Mouse (Mus musculus) gastrocnemius, postnatal 4 days (tissue): ENCODE measurements around the gene Cenpp. TPM values are rescaled to one million over a fixed set of nuclear protein-coding genes. Genes with fewer than 3 reads are reported as not detected.
A peak's percentile ranks its signal among the peaks of the same experiment; 100 is the strongest.

Experiments
- DNase-seq, 2 experiments: peaks; one replicate each; pipeline ENCODE4 v3.0.0; 2021 to 2022; ENCODE audit warnings: low spot score in 2 of 2, mixed read lengths in 2 of 2
- total RNA-seq, 2 experiments: library from RNA; stranded (reverse); gene quantifications; 2 replicates each; pipeline ENCODE4 v1.2.3; 2021

Gene Cenpp
- total RNA-seq, 2 experiments from 2014 or later, result 5.6 to 5.7 TPM

DNA sequence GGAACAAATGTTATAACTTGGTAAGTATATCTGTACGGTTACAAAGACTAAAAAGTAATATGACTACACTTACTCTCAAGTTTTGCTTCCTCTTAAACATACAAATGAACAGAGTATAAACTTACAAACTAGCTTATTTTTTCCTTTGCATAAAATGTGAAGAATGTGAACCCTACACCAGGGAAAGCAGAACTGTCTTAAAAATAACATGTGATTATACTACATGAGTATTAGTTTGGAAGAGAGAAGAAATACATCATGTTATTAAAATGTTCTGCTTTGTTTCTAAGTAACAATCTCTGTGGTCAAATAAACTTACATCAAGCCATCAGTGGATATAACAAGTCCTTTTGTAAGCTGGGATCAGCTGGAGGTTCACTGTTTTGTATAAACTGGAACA, 113.9 kb downstream of the Cenpp start:
- DNase-seq, result no peak

DNA sequence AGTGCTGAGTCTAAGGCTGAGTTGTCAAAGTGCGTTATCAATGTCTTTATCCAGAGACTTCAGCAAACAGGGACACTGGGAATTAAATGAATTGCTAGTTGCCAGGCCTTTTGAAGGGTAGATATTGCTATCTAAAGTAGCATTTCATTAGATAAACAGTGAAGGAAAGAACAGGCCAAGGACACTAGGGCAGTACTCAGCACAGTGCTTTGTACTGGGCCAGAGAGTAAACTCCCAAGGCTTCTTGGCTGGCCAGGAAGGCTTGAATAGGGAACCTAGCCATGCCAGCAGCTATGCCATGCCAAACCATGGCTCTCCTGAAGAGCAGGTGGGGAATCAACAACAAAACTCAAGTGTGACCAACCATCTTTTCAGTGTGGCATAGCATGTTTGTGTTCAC, 115.6 kb downstream of the Cenpp start:
- no peak for DNase-seq

DNA sequence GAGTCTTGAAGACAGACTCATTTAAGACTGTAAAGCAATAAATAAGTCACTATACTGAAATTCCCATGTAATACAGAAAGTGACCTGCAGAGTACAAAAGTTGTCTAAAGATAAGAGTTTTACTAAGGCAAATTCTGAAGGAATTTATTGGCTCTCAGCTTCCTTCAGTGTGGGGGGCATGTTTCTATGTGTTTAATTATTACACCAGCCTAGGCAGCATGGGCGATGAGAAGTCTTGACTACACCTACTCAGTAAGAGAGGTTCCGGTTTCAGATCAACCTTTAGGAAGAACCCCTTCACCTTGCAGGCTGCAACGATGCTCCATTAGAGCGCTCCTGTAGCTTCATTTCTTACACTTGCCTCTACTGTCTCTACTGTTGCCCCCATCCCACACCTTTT, 121.9 kb downstream of the Cenpp start:
- no peak for DNase-seq

DNA sequence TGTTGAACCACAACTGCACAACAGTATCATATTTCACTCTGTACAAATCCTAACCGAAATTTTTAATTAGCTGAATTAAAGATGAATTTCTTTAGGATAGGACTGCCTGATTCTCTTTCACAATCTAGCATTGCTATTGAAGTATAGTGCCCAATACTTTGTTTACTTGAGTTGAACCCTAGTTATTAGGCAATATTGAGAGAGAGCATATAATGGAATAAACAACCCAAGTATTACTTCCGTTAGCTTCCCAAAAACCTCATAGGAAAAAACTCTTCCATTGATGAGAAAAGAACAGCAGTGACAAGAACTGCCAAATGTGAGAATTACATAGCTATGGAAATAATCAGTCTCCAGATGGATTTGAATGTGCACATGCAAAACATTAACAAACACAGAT, 126.3 kb downstream of the Cenpp start:
- DNase-seq, result no peak

DNA sequence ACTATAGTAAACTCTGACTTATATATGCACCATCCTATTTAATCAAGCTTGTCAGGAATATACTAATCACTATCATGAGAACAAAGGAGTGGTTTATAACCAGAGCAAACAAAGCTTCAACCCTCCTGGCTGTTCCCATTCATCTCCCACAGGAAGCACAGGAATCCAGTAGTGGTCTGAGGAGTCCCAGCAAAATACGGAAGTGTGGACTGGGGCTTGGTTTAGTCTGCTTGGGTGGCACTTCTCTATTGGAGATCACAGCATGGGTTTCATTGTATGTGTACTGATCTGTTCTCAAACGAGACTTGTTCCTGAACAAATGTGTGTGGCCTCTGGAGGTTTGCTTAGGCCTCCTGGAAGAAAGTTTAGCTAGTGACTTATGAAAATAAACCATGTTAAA, 133.8 kb downstream of the Cenpp start:
- no peak for DNase-seq

DNA sequence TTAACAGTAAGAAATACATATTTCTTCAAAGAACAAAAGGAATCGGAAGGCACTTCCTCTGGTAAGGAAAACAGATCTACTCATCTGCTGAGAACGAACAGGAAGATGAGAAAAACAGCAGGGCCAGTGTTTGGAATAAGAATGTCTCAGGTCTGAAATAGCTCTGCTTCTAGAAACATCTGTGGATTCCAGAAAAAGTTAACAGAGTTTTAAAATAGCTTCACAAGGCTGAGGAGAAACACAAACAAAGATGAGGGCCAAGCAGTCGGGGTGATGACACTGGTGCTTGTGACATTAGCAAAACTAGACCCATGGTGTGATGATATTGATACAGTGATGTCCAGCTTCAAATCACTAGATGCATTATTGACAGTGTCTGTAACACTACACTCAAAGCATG, 145.4 kb downstream of the Cenpp start:
- no peak for DNase-seq

DNA sequence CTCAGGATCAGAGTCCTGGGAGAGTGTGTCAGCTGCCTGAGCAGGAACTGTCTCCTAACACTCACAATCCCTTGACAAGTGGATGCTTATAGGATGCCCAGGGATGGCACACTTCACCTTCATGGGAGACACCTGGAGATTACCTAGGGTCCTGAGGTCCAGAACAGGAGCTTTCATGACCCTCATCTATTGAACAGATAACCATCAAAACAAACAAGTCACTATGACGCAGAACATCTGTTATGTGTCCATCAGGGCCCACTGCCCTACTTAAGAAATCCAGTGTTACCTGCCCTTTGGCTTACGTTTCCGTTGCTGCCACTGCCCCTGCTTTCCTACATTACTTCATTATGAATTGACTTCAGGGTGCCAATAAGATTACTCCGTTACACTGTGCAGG, 146.8 kb downstream of the Cenpp start:
- no peak for DNase-seq

DNA sequence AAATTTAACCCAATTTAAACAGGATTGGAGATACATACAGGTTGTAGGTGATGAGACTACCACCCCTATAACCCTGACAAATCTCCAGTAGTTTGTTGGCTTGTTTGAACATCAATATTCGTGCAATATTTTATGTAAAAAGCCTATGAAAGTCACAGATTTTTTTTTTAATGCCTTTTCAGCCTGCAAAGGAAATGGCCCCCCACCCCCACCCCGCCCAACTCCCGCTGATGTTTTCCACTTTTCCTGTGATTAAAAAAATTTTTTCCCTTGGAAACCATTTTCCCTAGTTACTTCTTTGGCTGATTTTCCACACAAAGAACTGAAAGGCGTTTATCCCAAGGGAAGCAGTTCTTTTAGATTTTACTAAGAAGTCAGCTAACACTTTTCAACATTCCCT, 148.1 kb downstream of the Cenpp start, which contains the start of gene Ecm2:
Gene Ecm2 (plus strand): TSS at position 301 of the 400 bp plus-strand sequence.
- no peak for DNase-seq

DNA sequence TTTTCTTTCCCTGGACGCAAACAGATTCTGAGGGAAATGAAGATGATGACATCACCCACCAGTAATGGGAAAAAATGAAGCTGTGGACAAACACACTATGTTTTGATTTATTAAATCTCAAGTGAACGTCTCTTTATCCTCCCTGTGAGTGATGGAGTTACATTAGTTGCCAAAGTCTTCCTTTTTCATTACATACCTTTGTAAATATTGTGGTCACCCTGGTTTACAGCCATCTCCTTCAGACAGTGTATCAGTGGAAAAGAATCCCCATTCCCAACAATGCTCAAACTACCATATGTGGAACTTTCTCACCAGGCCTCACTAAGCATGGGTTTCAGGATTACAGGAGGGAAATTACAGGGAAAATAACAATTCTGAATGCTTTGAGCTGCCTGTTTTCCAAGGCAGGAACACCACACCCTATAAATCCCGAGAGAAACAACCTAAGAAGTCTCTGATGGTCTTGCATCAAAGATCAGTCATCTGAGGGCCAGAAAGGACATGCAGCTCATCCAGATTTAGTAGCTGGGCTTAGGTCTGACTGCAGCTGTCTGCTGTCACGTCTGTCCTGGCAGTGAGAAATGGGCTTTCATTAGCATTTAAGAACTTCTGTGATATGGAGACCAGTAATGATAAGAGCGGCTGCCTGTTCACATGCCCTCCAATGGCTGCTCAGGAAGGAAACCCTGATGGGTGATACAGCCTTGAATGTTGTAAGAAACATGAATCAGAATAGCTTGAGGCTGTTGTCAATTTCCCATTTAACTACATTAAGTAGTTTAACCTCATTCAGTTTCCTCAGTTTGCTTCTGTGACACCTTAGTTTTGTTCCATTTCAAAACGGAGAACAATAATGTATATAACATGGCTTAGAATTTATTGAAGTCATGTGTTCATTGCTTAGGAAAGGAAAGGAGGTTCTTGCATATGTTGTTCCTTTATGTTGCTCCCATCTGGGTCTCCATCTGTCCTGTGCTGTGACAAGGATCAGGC, 159.9 kb downstream of the Cenpp start, which contains the start of gene Tes3-ps:
Gene Tes3-ps (plus strand): TSS at position 943 of the 993 bp plus-strand sequence.
- no peak for DNase-seq

DNA sequence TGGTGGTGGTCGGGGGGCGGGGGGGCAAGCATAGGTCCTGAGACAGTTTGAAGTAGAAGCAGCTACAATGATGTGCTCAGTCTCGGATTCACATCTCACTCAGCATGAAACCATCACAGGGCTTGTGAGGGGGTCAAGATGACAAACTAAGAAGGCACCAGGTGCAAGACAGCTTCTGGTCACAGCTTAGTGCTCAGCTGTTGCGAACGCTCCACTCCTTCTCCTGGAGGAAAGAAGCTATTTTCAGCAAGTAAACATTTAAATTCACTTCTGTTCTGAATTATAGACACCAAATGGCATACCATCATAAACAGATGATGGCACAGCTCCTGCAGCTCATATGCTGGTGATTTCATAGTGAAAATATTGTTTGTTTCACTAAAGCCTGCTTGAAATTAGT, 167.2 kb downstream of the Cenpp start:
- no peak for DNase-seq

DNA sequence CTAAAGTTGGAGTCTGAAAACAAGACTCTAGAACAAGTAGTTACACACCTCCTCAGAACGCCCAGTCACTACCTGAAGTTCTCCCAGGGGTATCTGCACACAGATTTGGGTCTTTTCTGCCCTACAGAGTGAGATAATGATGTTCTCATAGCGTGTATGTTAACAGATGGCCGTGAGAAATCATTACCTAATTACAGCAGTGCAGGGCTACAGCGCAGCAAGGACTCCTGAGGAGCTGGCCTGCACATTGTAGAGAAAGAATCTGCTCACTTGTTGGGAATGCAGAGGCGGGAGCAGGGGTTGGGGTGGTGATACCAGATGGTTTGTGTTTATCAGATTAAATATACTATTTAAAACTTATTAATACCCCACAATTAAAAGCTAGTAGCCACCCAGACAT, 172.0 kb downstream of the Cenpp start:
- DNase-seq, result peak in 1 of 2 experiments; percentile 41

DNA sequence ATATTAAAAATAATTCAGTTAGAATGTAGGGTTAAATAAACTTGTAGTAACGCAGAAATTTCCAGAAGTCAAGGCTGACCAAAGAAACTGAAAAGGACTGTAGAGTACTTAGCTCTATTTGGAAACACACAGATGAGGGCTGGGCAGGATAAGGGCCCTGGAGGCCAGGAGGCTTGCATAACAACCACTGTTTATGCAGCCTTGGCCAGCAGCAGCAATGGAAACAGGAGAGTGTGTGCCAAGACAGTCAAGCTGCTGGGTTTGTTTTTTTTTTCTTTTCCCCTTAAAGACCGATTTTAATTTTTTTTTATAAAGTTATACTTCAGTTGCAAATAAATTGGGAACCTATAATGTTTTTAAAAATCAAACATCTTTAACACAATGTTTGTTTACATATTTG, 172.5 kb downstream of the Cenpp start:
- DNase-seq, result peak; percentile 44 to 80

DNA sequence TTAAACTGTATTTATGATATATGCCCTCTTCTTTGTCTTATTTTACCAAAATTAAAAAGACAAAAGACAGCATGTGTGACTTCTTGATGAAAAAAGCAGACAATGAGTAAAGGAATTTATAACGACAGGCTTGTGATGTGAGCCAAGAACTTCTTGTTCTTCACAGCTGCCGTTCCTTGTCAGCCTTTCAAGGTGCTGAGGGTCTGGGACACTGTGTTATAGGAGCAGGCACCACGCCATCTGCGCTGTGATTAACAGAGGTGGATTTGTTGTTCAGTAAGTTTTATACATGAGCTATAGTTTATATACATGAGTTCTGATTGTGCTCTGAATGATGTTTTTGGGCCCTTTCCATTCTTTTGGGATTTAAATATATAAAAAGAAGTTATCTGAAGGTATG, 173.2 kb downstream of the Cenpp start:
- DNase-seq, result peak in 1 of 2 experiments; percentile 46

DNA sequence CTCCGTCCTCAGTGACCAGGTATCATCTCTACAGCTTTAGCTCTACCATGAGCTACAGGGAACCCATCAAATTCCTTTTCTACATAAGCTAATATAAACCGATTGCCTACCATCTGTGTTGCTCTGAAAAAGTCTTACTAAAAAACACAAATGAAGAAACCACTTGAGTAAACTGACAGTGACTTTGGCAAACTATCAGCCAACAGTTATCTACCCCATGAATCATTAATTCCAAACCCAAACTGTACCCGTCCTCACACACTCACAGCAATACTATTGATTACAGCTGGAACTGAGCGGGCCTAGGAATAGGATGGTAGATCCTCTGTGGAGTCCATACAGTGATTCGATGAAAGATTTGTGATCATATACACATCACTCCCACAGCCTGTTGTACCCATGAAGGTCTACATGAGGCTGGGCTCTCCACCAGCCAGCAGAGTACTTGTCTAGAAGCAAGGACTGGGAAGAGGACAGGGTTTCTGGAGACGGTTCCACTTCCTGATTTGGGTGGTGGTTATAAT, 173.7 kb downstream of the Cenpp start:
- DNase-seq, result no peak

DNA sequence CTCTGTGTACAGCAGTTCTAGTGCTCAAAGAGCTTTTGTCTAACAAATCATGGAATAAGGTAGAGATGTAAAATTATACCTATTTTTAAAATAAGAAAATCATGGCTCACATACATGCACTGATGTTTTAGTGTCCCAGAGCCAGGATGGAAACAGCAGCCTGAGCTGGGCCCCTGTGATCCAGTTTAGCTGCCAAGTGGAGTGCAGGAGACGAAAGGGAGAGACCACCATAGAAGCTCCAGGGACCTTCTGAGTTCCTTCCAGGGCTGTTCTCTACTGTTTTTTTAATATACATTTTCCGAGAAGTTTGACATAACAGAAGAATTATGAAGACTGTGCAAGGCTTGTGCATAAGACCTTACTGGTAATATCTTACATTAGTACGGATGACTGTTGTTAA, 174.7 kb downstream of the Cenpp start:
- DNase-seq, result no peak

DNA sequence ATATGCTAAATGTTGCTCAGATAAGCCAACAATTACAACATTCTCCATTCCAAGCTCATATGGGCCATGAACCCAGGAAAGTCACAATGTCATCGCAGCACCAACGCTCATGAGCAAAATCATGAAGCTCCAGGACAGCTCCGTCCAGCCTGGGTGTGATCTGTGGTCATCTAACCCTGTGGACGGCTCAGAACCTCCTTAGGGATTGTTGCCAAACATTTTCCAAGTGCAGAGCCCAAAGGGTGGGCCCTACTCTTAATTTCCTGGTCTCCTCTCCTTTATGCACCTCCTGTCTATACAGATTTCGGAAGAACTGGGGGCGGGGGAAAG, 179.9 kb downstream of the Cenpp start:
- DNase-seq, result no peak

DNA sequence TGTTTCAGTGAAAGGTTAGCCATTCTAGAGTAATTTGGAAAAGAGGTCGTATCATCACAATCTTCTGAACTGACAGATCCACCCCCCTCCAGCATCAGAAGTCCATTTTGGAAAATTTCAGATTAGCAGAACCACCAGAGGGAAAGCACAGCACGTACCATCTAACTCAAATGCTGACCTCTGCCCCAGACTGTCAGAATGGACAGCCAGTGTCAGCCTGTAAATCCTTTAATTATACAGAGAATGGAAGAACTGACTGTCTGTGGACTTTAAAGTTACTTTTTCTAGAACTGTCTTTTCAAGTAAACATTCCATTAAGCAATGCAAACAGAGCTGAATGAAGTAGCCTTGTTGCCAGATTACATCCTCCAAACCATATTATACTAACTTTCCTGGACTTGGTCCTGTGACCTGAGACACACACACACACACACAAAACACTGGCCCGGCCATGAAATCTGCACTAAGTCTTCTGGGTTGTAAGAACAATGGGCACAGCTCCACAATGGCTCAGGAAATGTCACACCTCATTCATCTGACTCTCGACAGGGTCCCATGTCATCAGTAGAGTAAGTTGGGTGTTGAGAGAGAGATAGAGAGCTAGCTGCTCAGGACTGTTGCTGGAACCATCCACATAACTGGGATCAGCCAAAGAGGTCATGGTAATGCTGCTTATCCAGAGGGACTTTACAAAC, 180.5 kb downstream of the Cenpp start:
- no peak for DNase-seq

DNA sequence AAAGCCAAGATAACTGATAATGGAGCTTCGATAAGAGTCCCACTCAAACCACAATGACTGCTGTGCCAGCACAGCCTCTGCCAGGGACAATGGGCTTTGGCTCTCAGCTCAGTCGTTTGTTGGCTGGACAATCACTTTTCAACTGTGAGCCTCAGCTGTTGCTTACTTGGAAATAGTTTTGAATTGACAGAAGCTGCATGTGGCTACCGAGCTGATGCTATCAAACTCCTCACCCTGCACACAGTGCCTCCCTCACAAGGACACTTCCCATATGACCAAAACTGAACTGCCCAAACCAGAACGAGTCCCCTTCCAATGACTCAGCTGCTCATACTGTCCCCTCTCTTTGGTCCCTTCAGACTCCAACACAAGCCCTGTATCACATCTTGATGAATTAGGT, 181.8 kb downstream of the Cenpp start:
- no peak for DNase-seq

DNA sequence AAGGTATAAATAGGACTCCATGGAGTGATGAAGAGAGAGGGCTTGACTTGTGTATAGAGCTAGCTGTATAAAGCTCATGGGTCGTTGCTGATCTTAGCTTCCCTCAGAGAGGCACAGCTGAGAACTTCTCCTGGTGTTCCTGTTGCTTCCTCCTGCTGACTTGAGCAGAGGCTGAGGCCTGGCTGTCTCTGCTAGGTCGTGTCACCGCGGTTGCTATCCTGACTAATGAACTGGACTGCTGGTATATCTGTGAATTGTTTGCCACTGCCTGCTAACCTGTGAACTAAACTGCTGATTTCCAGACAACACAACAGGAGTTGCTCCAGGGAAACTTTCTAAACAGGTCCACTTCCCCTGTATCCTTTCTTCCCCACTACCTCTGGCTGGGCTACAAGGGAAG, 182.3 kb downstream of the Cenpp start:
- DNase-seq, result no peak

DNA sequence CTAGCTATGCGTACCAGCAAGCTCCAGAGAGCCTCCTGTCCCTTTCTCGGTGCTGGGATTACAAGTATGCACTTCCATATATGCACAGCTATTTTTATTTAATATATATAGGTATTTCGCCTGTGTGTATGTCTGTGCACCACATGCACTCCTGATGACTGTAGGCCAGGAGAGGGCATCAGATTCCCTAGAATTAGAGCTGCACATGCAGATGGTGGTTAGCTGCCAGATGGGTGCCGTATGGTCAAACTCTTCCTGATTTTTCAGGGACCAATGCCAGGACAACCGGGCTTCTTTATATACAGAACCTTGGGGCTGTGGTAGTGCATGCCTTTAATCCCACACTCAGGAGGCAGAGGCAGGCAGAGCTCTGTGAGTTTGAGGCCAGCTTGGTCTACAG, 183.6 kb downstream of the Cenpp start:
- no peak for DNase-seq

DNA sequence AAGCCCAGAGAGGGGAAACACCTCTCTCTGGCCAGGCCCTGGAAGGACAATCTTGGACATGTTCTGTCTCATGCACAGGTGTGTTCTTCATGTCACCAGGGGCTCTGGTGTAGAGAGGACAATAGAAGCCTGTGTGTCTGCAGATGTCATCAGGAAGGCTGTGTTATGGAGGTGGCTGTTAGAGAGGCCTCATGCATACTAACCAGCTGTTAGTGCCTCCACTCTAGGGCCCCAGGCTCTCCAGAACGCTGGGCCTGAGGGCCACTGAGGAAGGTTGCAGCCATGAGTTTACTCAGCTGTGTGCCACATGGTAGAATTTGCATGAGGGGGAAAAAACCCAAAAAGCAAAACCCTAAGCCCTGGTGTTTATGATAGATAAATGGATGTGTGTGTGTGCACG, 185.0 kb downstream of the Cenpp start:
- DNase-seq, result no peak

DNA sequence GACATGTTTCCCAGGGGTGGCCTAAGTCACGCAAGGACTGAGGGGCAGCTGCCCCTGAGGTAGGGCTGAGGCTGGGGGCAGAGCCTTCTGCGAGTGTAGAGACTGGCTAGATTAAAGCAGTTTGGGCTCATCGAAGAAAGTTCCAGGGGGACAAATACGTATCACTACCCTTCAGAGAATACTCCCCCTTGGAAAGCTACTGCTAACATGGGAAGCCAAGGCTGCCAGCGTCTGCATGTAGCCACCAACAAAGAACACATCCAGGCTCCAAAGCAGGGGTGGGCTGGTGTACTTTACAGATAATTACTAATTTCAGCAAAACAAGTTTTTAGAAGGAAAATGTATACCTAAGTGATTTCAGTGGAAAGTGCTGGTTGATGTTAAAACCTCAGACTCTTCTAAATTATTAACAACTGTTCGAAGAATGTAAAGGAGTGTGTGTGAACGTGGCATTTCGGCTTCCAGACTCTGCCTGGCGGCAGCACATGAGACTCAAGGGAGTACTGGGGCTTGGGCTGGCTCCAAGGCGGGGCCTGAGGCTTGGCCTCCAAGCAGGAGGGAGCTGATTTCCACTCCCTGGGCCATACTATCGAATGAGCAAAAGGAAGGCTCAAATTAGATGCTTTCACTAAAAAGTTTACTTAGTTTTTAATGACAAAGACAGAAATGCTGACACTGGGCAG, 186.1 kb downstream of the Cenpp start:
- peak; percentile 75 to 91 for DNase-seq
